Mouse (Mus musculus) ES-E14 (cell line): ENCODE measurements around the gene Lbp.

Experiments
- CHD2 ChIP-seq: IDR thresholded peaks from 2 replicates; pipeline ENCODE4 v1.6.1; 2014; ENCODE audit warnings: mild to moderate bottlenecking, low read depth, low read length, inconsistent platforms
- HCFC1 ChIP-seq: IDR thresholded peaks from 2 replicates; pipeline ENCODE4 v1.6.1; 2012; ENCODE audit warnings: low read length, inconsistent platforms, borderline replicate concordance; ENCODE audit not compliant: insufficient read depth
- MAFK ChIP-seq: IDR thresholded peaks from 2 replicates; pipeline ENCODE4 v1.6.1; 2014; ENCODE audit warnings: mild to moderate bottlenecking, low read depth, low read length, inconsistent platforms; ENCODE audit not compliant: insufficient read depth
- ZC3H11A ChIP-seq: IDR thresholded peaks from 2 replicates; pipeline ENCODE4 v1.6.1; 2012; ENCODE audit warnings: low read depth, mild to moderate bottlenecking, inconsistent platforms, low read length, borderline replicate concordance
- ZNF384 ChIP-seq: IDR thresholded peaks from 2 replicates; pipeline ENCODE4 v1.6.1; 2012; ENCODE audit warnings: low read depth, low read length, inconsistent platforms

DNA sequence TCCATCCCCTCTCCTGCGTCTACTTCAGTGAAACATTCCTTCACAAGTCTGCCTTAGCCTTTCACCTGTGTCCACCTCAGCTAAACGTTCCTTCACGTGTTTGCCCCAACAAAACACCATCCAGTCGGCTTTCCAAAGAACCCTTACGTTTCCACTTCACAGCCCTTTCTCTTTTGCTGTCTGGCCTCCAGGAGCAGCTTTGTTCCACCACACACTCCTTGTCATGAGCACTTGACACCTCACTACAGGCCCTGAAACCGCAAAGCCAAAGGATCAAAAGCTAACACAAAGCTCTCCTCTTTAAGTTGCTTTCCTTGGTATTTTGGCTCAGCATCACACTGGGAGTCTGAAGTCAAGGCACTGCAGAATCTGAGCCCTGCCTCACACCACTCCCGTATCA, 67.2 kb downstream of the Lbp start:
- TF ChIP-seq ZC3H11A = no peak
- no peak for TF ChIP-seq ZNF384
- no peak for TF ChIP-seq HCFC1
- TF ChIP-seq CHD2 = no peak
- no peak for TF ChIP-seq MAFK
